Mouse (Mus musculus) intestine, embryonic 15.5 days (tissue): ENCODE data around the gene Mbtps1. TPM values are rescaled to one million over a fixed set of nuclear protein-coding genes. Genes with fewer than 3 reads are reported as not detected.
A peak's percentile ranks its signal among the peaks of the same experiment; 100 is the strongest.

Source experiments
- ATAC-seq: fragments of 200-750 bp; cut with Nextera tagmentation; 2 replicates; pipeline ENCODE4 v1.8.0; 2017; ENCODE audit warnings: moderate TSS enrichment, moderate library complexity
- H3K27ac ChIP-seq: fragments of 300-500 bp; sonication (generic); 2 replicates; pipeline ENCODE4 v1.5.1; 2015; ENCODE audit warnings: mild to moderate bottlenecking, inconsistent platforms
- H3K27me3 ChIP-seq: fragments of 300-500 bp; sonication (generic); replicated peaks from 2 replicates; pipeline ENCODE4 v1.6.1; 2015; ENCODE audit warnings: inconsistent platforms
- H3K36me3 ChIP-seq: fragments of 300-500 bp; sonication (generic); 2 replicates; pipeline ENCODE4 v1.6.1; 2015; ENCODE audit warnings: inconsistent platforms
- H3K4me1 ChIP-seq: fragments of 300-500 bp; sonication (generic); replicated peaks from 2 replicates; pipeline ENCODE4 v1.6.1; 2015; ENCODE audit warnings: inconsistent platforms
- H3K4me2 ChIP-seq: fragments of 300-500 bp; sonication (generic); replicated peaks from 2 replicates; pipeline ENCODE4 v1.6.1; 2015; ENCODE audit warnings: mild to moderate bottlenecking, inconsistent platforms
- H3K4me3 ChIP-seq: fragments of 300-500 bp; sonication (generic); replicated peaks from 2 replicates; pipeline ENCODE4 v1.5.1; 2015; ENCODE audit warnings: inconsistent platforms
- H3K9ac ChIP-seq: fragments of 300-500 bp; sonication (generic); 2 replicates; pipeline ENCODE4 v1.6.1; 2015; ENCODE audit warnings: inconsistent platforms
- H3K9me3 ChIP-seq: fragments of 300-500 bp; sonication (generic); 2 replicates; pipeline ENCODE4 v1.6.1; 2016; ENCODE audit warnings: inconsistent platforms
- WGBS: fragments of 180-500 bp; shearing (Covaris S2); methylation state at CpG from one replicate; pipeline ENCODE4 v1.1.7; 2015; 5-methylcytosine and 5-hydroxymethylcytosine counted together
- polyA plus RNA-seq: library from polyadenylated mRNA; unstranded; fragments of >200 nt; fragmentation: Nextera tagmentation; extraction: Ambion mirVana; gene quantifications from 2 replicates; pipeline ENCODE4 v1.2.1, GENCODE M21; 2015

Gene Mbtps1
- polyA plus RNA-seq, 1 experiment from 2014 or later, result 88.8 TPM

GRCm38 (mm10) chr8:119575366-119575726, 16.8 kb upstream of the Mbtps1 start:
- H3K27ac ChIP-seq, result 0 out of 2 replicates have a peak overlapping the region, but pooled peaks have one; percentile 71
- no peaks in the 10 kb centered on the region for H3K36me3 ChIP-seq
- H3K27me3 ChIP-seq, result no peaks in the 10 kb centered on the region
- H3K4me2 ChIP-seq, result peak overlapping the region; percentile 94
- no peak for ATAC-seq
- H3K4me3 ChIP-seq, result peak overlapping the region; percentile 62
- H3K9me3 ChIP-seq, result no peaks in the 10 kb centered on the region
- H3K4me1 ChIP-seq, result peaks cover 5% of the 10 kb centered on the region
- WGBS, result 1% methylated on average over 16 of the region's 16 CpGs
- peak overlapping the region; percentile 50 for H3K9ac ChIP-seq

- peak within 1 kb of the TSS; percentile 62 for H3K4me3 ChIP-seq
- no peaks in the 10 kb centered on the region for H3K9me3 ChIP-seq
- H3K4me2 ChIP-seq, result peak within 1 kb of the TSS; percentile 94
- no peaks in the 10 kb centered on the region for H3K27me3 ChIP-seq
- no peaks in the 10 kb centered on the region for H3K36me3 ChIP-seq
- under 1% methylated on average over 95 of the region's 97 CpGs for WGBS
- peak; percentile 91 for ATAC-seq
- peak within 1 kb of the TSS; percentile 71 for H3K27ac ChIP-seq
- H3K4me1 ChIP-seq, result peaks cover 5% of the 10 kb centered on the region
- H3K9ac ChIP-seq, result peak within 1 kb of the TSS; percentile 75
Observed at GRCm38 (mm10) chr8:119574437-119575365, 16.2 kb upstream of the Mbtps1 start, which contains the start of the genes Hsdl1 and Dnaaf1. Hsdl1 (minus strand) TSS chr8:119575183. Dnaaf1 (plus strand) TSS chr8:119575235.

GRCm38 (mm10) chr8:119572411-119572810, 13.9 kb upstream of the Mbtps1 start:
- no peak overlapping the region for H3K4me2 ChIP-seq
- no peak overlapping the region for H3K4me3 ChIP-seq
- H3K4me1 ChIP-seq, result peaks cover 2% of the 10 kb centered on the region; the same call in 1 of the 2 replicates
- no peak overlapping the region for H3K9ac ChIP-seq
- no peaks in the 10 kb centered on the region for H3K27me3 ChIP-seq
- WGBS, result 66% methylated on average over 4 of the region's 4 CpGs
- H3K9me3 ChIP-seq, result no peaks in the 10 kb centered on the region
- ATAC-seq, result no peak
- no peaks in the 10 kb centered on the region for H3K36me3 ChIP-seq
- no peak overlapping the region; the same call in 1 of the 2 replicates for H3K27ac ChIP-seq

- Histone ChIP-seq H3K27ac (no peak overlapping the region), H3K9ac (no peak overlapping the region), H3K4me2 (no peak overlapping the region)
Observed at GRCm38 (mm10) chr8:119571135-119571534, 12.6 kb upstream of the Mbtps1 start.

GRCm38 (mm10) chr8:119569881-119570280, 11.3 kb upstream of the Mbtps1 start:
- 42% methylated on average over 4 of the region's 4 CpGs for WGBS

More at GRCm38 (mm10) chr8:119571135-119571534, 12.6 kb upstream of the Mbtps1 start:
- H3K4me3 ChIP-seq, result no peak overlapping the region
- H3K36me3 ChIP-seq, result no peaks in the 10 kb centered on the region
- no peaks in the 10 kb centered on the region for H3K27me3 ChIP-seq
- WGBS, result 77% methylated on average over 6 of the region's 6 CpGs
- no peaks in the 10 kb centered on the region for H3K9me3 ChIP-seq
- H3K4me1 ChIP-seq, result peaks cover 2% of the 10 kb centered on the region; the same call in 1 of the 2 replicates
- no peak for ATAC-seq

GRCm38 (mm10) chr8:119568951-119569350, 10.4 kb upstream of the Mbtps1 start:
- Histone ChIP-seq H3K27me3 (no peaks in the 10 kb centered on the region), H3K4me3 (no peak overlapping the region), H3K9ac (no peak overlapping the region), H3K9me3 (no peaks in the 10 kb centered on the region), H3K4me2 (no peak overlapping the region), H3K36me3 (peaks cover 17% of the 10 kb centered on the region), H3K27ac (no peak overlapping the region), H3K4me1 (no peaks in the 10 kb centered on the region)
- ATAC-seq, result no peak
- WGBS, result 60% methylated on average over 7 of the region's 7 CpGs

More at GRCm38 (mm10) chr8:119569881-119570280, 11.3 kb upstream of the Mbtps1 start:
- Histone ChIP-seq H3K36me3 (peaks cover 11% of the 10 kb centered on the region; the same call in 1 of the 2 replicates), H3K27me3 (no peaks in the 10 kb centered on the region), H3K4me1 (no peaks in the 10 kb centered on the region), H3K9ac (no peak overlapping the region), H3K27ac (no peak overlapping the region), H3K4me3 (no peak overlapping the region), H3K9me3 (no peaks in the 10 kb centered on the region), H3K4me2 (no peak overlapping the region)
- ATAC-seq, result no peak

GRCm38 (mm10) chr8:119568251-119568650, 9.7 kb upstream of the Mbtps1 start:
- Histone ChIP-seq H3K27ac (no peak overlapping the region), H3K4me2 (no peak overlapping the region), H3K9ac (no peak overlapping the region), H3K27me3 (no peaks in the 10 kb centered on the region), H3K4me3 (no peak overlapping the region), H3K36me3 (peaks cover 21% of the 10 kb centered on the region), H3K9me3 (no peaks in the 10 kb centered on the region), H3K4me1 (no peaks in the 10 kb centered on the region)
- ATAC-seq, result no peak
- WGBS, result 82% methylated on average over 9 of the region's 9 CpGs

GRCm38 (mm10) chr8:119566367-119566766, 7.8 kb upstream of the Mbtps1 start:
- WGBS, result 80% methylated on average over 11 of the region's 11 CpGs
- no peak overlapping the region for H3K4me2 ChIP-seq
- H3K9me3 ChIP-seq, result no peaks in the 10 kb centered on the region
- H3K4me3 ChIP-seq, result no peak overlapping the region
- peaks cover 33% of the 10 kb centered on the region for H3K36me3 ChIP-seq
- H3K27ac ChIP-seq, result no peak overlapping the region
- no peak overlapping the region for H3K9ac ChIP-seq
- H3K27me3 ChIP-seq, result no peaks in the 10 kb centered on the region
- no peak for ATAC-seq
- no peaks in the 10 kb centered on the region for H3K4me1 ChIP-seq

- Histone ChIP-seq H3K27ac (no peak overlapping the region), H3K4me2 (no peak overlapping the region), H3K4me3 (no peak overlapping the region), H3K27me3 (no peaks in the 10 kb centered on the region), H3K9ac (no peak overlapping the region), H3K9me3 (no peaks in the 10 kb centered on the region), H3K4me1 (no peaks in the 10 kb centered on the region; the same call in 1 of the 2 replicates), H3K36me3 (peaks cover 33% of the 10 kb centered on the region)
- no peak for ATAC-seq
- WGBS, result 92% methylated on average over 14 of the region's 14 CpGs
Observed at GRCm38 (mm10) chr8:119563849-119564251, 5.3 kb upstream of the Mbtps1 start.

GRCm38 (mm10) chr8:119559402-119559720, 826 bp upstream of the Mbtps1 start:
- peaks cover 20% of the 10 kb centered on the region for H3K36me3 ChIP-seq
- H3K4me3 ChIP-seq, result no peak overlapping the region
- no peak for ATAC-seq
- peaks cover 15% of the 10 kb centered on the region for H3K4me1 ChIP-seq
- peak overlapping the region; percentile 67 for H3K4me2 ChIP-seq
- H3K9ac ChIP-seq, result 0 out of 2 replicates have a peak overlapping the region, but pooled peaks have one; percentile 54
- H3K27me3 ChIP-seq, result no peaks in the 10 kb centered on the region
- WGBS, result 87% methylated on average over 6 of the region's 6 CpGs
- no peak overlapping the region for H3K27ac ChIP-seq
- no peaks in the 10 kb centered on the region for H3K9me3 ChIP-seq

GRCm38 (mm10) chr8:119557821-119558602, 523 bp downstream of the Mbtps1 start:
- H3K27me3 ChIP-seq, result no peaks in the 10 kb centered on the region
- H3K27ac ChIP-seq, result peak overlapping the region; percentile 93
- H3K9me3 ChIP-seq, result no peaks in the 10 kb centered on the region
- peaks cover 12% of the 10 kb centered on the region for H3K36me3 ChIP-seq
- H3K4me2 ChIP-seq, result peak overlapping the region; percentile 68
- ATAC-seq, result peak; percentile 94
- peaks cover 25% of the 10 kb centered on the region for H3K4me1 ChIP-seq
- H3K4me3 ChIP-seq, result peak overlapping the region; percentile 82
- H3K9ac ChIP-seq, result peak overlapping the region; percentile 88
- 1% methylated on average over 55 of the region's 55 CpGs for WGBS

- ATAC-seq, result no peak
- peaks cover 5% of the 10 kb centered on the region for H3K36me3 ChIP-seq
- no peaks in the 10 kb centered on the region for H3K27me3 ChIP-seq
- peak overlapping the region; percentile 68 for H3K4me2 ChIP-seq
- peak overlapping the region; percentile 88; the same call in 1 of the 2 replicates for H3K9ac ChIP-seq
- no peaks in the 10 kb centered on the region for H3K9me3 ChIP-seq
- peaks cover 27% of the 10 kb centered on the region for H3K4me1 ChIP-seq
- H3K27ac ChIP-seq, result no peak overlapping the region
- 72% methylated on average over 9 of the region's 9 CpGs for WGBS
- peak overlapping the region; percentile 82 for H3K4me3 ChIP-seq
Observed at GRCm38 (mm10) chr8:119557132-119557531, 1.4 kb downstream of the Mbtps1 start.
